Mouse (Mus musculus) kidney, adult 2 months (tissue): ENCODE results near the gene Pdzd2.

Source experiments
- CTCF ChIP-seq: fragments of 200-500 bp; conservative IDR thresholded peaks from 2 replicates; pipeline ENCODE4 v1.5.1; 2011; ENCODE audit warnings: low read depth, mild to moderate bottlenecking, control low read depth, low read length, moderate library complexity, mixed read lengths; ENCODE audit not compliant: insufficient read depth, insufficient read length
- POLR2A ChIP-seq: fragments of 200-500 bp; IDR thresholded peaks from one replicate; pipeline ENCODE4 v1.6.1; 2011; ENCODE audit warnings: low read depth, low read length, control low read depth

DNA sequence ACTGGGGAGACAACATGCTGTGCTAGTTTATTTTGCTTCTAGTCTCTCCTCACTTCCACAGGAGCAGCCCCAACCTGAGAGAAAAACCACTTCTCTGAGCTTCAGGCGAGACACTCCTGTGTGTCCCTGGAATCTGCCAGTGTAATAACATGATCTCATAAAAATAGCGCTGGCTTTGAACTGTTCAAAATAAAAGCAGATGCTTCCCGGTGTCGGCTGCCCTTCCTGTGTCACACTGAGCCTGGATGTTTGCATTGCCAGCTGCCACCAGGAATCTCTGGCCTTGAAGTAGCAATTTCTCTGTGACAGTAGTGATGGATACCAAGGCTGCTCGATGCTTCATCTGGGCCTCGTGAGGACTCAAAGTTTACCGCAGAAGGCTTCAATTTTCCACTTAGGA lies 282.9 kb downstream of the Pdzd2 start:
- no peak for TF ChIP-seq CTCF
- no peak for TF ChIP-seq POLR2A
